8 mouse cellular contexts compared by ENCODE assay signal in genomic region chr2:173274428-173275342, GRCm38 (mm10). TPM values are rescaled to one million over a fixed set of nuclear protein-coding genes. Genes with fewer than 3 reads are reported as not detected.
DNase-seq lines count a peak whose midpoint lies in the region; ATAC-seq lines count a peak whose summit lies in the region.

No protein-coding gene starts in this region.

- no peaks in the 10 kb centered on the region for H3K27me3 ChIP-seq in embryonic facial prominence, embryonic 13.5 days

- H3K4me1 ChIP-seq in embryonic facial prominence, embryonic 13.5 days: peaks cover 63% of the 10 kb centered on the region

- H3K4me2 ChIP-seq in embryonic facial prominence, embryonic 13.5 days: peak overlapping the region; percentile 90

- peak overlapping the region; percentile 91 for H3K27ac ChIP-seq in embryonic facial prominence, embryonic 13.5 days

- H3K9me3 ChIP-seq in embryonic facial prominence, embryonic 13.5 days: no peaks in the 10 kb centered on the region

- DNase-seq in right cerebral cortex, adult 18-20 months: peak; percentile 55
- DNase-seq in right cerebral cortex, postnatal 10 days (ENCODE audit: low spot score in 2 of 2): no peak
- DNase-seq in naive thymus-derived CD4-positive, alpha-beta T cell, adult 2 months (ENCODE audit: low read depth): peak; percentile 49
- no peak for DNase-seq in layer of hippocampus, adult 11-12 months (ENCODE audit: low spot score)
- DNase-seq in cerebellum, adult 8-10 months: no peak
- DNase-seq in frontal cortex, postnatal 14 days (ENCODE audit: low spot score in 2 of 2): no peak

- no peaks in the 10 kb centered on the region for H3K36me3 ChIP-seq in embryonic facial prominence, embryonic 13.5 days

- peak overlapping the region; percentile 99 for H3K4me3 ChIP-seq in embryonic facial prominence, embryonic 13.5 days

- ATAC-seq in embryonic facial prominence, embryonic 13.5 days (ENCODE audit: insufficient number of reproducible peaks, insufficient read depth, low FRiP score, low TSS enrichment, low read depth): no peak
- peak; percentile 44 for ATAC-seq in inflammation-experienced regulatory T-cells, adult 6 months

- WGBS in embryonic facial prominence, embryonic 13.5 days: 6% methylated on average over 15 of the region's 15 CpGs

- H3K9ac ChIP-seq in embryonic facial prominence, embryonic 13.5 days: peak overlapping the region; percentile 99

RNA-seq across cellular contexts. Expression of gene Pmepa1, which starts 1.6 kb away (rescaled TPM):
- polyA plus RNA-seq in embryonic facial prominence, embryonic 13.5 days (2015; fragmentation: Nextera tagmentation; extraction: Ambion mirVana): 6.3 and 7.3 TPM in 2 replicates
- 10 to 100 TPM in 2 of 3 experiments, 1 to 10 TPM in 1; 4.5 to 16.3 (median 12.8) TPM for polyA plus RNA-seq in inflammation-experienced regulatory T-cells, adult 6 months (2017; shearing (Covaris generic))

RNA-seq across cellular contexts. Expression of gene Zbp1, which starts 56.0 kb away (rescaled TPM):
- polyA plus RNA-seq in embryonic facial prominence, embryonic 13.5 days (2015; fragmentation: Nextera tagmentation; extraction: Ambion mirVana): 0.13 TPM in 1 of 2 replicates, not detected in the other
- polyA plus RNA-seq in inflammation-experienced regulatory T-cells, adult 6 months (2017; shearing (Covaris generic)): 100 to 1,000 TPM in 2 of 3 experiments, 10 to 100 TPM in 1; 72.5 to 144 (median 103) TPM

Comparison
In these comparisons a context has a peak if more than half of its experiments do, and no peak if none do; other contexts are left out.
1. DNase-seq: peak in right cerebral cortex, adult 18-20 months (single experiment) and naive thymus-derived CD4-positive, alpha-beta T cell, adult 2 months (single experiment); none in right cerebral cortex, postnatal 10 days (0 of 2), layer of hippocampus, adult 11-12 months (single experiment), cerebellum, adult 8-10 months (single experiment) and frontal cortex, postnatal 14 days (0 of 2).
2. RNA of gene Zbp1, which starts 56.0 kb away (polyA plus RNA-seq): 72.5 to 144 TPM in inflammation-experienced regulatory T-cells, adult 6 months; 0.13 TPM in embryonic facial prominence, embryonic 13.5 days; every median in the first group is over 10 times any median in the second.